Mouse (Mus musculus) kidney, adult 18-20 months (tissue): ENCODE data around the gene Slc35b1.

Experiments used
- DNase-seq: peaks from one replicate; pipeline ENCODE4 v3.0.0; 2021

The Slc35b1 gene

GRCm38 (mm10) chr11:95366280-95366897 lies 18.1 kb upstream of the Slc35b1 start:
- DNase-seq = no peak

- DNase-seq = no peak
Measured at GRCm38 (mm10) chr11:95367011-95367735, 17.3 kb upstream of the Slc35b1 start.

GRCm38 (mm10) chr11:95368231-95368823 lies 16.2 kb upstream of the Slc35b1 start:
- no peak for DNase-seq

- no peak for DNase-seq
Measured at GRCm38 (mm10) chr11:95368871-95369270, 15.6 kb upstream of the Slc35b1 start.

- no peak for DNase-seq
Measured at GRCm38 (mm10) chr11:95369964-95370890, 14.3 kb upstream of the Slc35b1 start.

GRCm38 (mm10) chr11:95371182-95371581 lies 13.3 kb upstream of the Slc35b1 start:
- no peak for DNase-seq

- DNase-seq = no peak
Measured at GRCm38 (mm10) chr11:95378926-95379325, 5.6 kb upstream of the Slc35b1 start.

- DNase-seq = no peak
Measured at GRCm38 (mm10) chr11:95379552-95379951, 4.9 kb upstream of the Slc35b1 start.

GRCm38 (mm10) chr11:95380711-95381110 lies 3.8 kb upstream of the Slc35b1 start:
- no peak for DNase-seq

GRCm38 (mm10) chr11:95381146-95381545 lies 3.3 kb upstream of the Slc35b1 start:
- DNase-seq = no peak

GRCm38 (mm10) chr11:95383331-95383986 lies 1.0 kb upstream of the Slc35b1 start:
- DNase-seq = no peak

GRCm38 (mm10) chr11:95384004-95384318 lies 531 bp upstream of the Slc35b1 start:
- DNase-seq = no peak

- DNase-seq = no peak
Measured at GRCm38 (mm10) chr11:95384973-95385320, 455 bp downstream of the Slc35b1 start.

GRCm38 (mm10) chr11:95387354-95387753 lies 2.9 kb downstream of the Slc35b1 start:
- no peak for DNase-seq

GRCm38 (mm10) chr11:95389006-95389405 lies 4.5 kb downstream of the Slc35b1 start:
- DNase-seq = peak; percentile 41

GRCm38 (mm10) chr11:95390420-95390819 lies 5.9 kb downstream of the Slc35b1 start:
- no peak for DNase-seq

- DNase-seq = no peak
Measured at GRCm38 (mm10) chr11:95391201-95391600, 6.7 kb downstream of the Slc35b1 start.

GRCm38 (mm10) chr11:95391743-95392142 lies 7.3 kb downstream of the Slc35b1 start:
- no peak for DNase-seq

GRCm38 (mm10) chr11:95392223-95392667 lies 7.8 kb downstream of the Slc35b1 start:
- no peak for DNase-seq

- DNase-seq = no peak
Measured at GRCm38 (mm10) chr11:95392708-95393499, 8.4 kb downstream of the Slc35b1 start.

- DNase-seq = no peak
Measured at GRCm38 (mm10) chr11:95393500-95393816, 9.0 kb downstream of the Slc35b1 start.

- no peak for DNase-seq
Measured at GRCm38 (mm10) chr11:95394112-95394511, 9.6 kb downstream of the Slc35b1 start.
